Mouse (Mus musculus) hindbrain, embryonic 10.5 days (tissue): Measurements from ENCODE around the gene Nynrin. TPM values are rescaled to one million over a fixed set of nuclear protein-coding genes. Genes with fewer than 3 reads are reported as not detected.

ENCODE experiments used
- DNase-seq: peaks from one replicate; pipeline ENCODE4 v3.0.0-alpha.2; 2017; ENCODE audit warnings: low spot score
- H3K27ac ChIP-seq: fragments of 300-500 bp; sonication (generic); 2 replicates; pipeline ENCODE4 v1.5.1; 2016; ENCODE audit warnings: mild to moderate bottlenecking, moderate library complexity
- H3K27me3 ChIP-seq: fragments of 300-500 bp; sonication (generic); 2 replicates; pipeline ENCODE4 v1.6.1; 2016; ENCODE audit warnings: mild to moderate bottlenecking; ENCODE audit not compliant: poor library complexity, insufficient read depth, severe bottlenecking
- H3K36me3 ChIP-seq: fragments of 300-500 bp; sonication (generic); 2 replicates; pipeline ENCODE4 v1.6.1; 2016; ENCODE audit warnings: mild to moderate bottlenecking, moderate library complexity
- H3K4me1 ChIP-seq: fragments of 300-500 bp; sonication (generic); replicated peaks from 2 replicates; pipeline ENCODE4 v1.6.1; 2016; ENCODE audit warnings: mild to moderate bottlenecking
- H3K4me3 ChIP-seq: fragments of 300-500 bp; sonication (generic); 2 replicates; pipeline ENCODE4 v1.5.1; 2016; ENCODE audit warnings: mild to moderate bottlenecking, moderate library complexity
- H3K9me3 ChIP-seq: fragments of 300-500 bp; sonication (generic); 2 replicates; pipeline ENCODE4 v1.6.1; 2016; ENCODE audit warnings: mild to moderate bottlenecking, moderate library complexity
- WGBS: fragments of 180-500 bp; shearing (Covaris S2); methylation state at CpG from one replicate; pipeline ENCODE4 v1.1.7; 2016; 5-methylcytosine and 5-hydroxymethylcytosine counted together
- polyA plus RNA-seq: library from polyadenylated mRNA; unstranded; fragments of >200 nt; fragmentation: Nextera tagmentation; extraction: Ambion mirVana; gene quantifications from 2 replicates; pipeline ENCODE4 v1.2.1, GENCODE M21; 2016

The Nynrin gene
- polyA plus RNA-seq, 1 experiment from 2014 or later: 24.4 TPM

DNA sequence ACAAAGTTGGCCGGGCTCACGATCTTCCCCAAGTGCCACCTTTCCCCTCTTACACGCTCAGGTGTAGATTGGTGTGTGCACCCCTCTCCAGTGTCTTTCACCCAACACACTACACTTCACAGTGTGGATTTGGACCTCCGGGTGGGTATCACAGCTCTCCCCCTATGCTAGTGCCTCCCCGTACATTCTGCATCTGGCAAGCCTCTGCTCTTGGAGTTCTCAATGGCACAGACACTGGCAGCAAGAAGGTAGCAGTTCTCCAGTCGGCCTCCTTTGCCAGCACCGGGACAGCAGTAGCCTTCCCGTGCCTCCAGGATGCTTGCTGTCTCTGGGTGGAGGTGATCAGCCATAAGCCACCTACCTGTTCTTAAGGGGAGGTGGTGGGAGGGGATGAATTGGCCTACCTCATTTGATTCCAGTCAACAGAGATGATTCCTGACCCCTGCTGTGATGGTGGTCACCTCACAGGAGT is 19.5 kb downstream of the Nynrin start:
- 85% methylated on average over 8 of the region's 8 CpGs for WGBS
- Histone ChIP-seq H3K36me3 (peaks cover 51% of the 10 kb centered on the region), H3K4me3 (no peak overlapping the region), H3K27me3 (no peaks in the 10 kb centered on the region), H3K4me1 (peaks cover 23% of the 10 kb centered on the region), H3K9me3 (no peaks in the 10 kb centered on the region), H3K27ac (peak overlapping the region; percentile 74)
- no peak for DNase-seq

DNA sequence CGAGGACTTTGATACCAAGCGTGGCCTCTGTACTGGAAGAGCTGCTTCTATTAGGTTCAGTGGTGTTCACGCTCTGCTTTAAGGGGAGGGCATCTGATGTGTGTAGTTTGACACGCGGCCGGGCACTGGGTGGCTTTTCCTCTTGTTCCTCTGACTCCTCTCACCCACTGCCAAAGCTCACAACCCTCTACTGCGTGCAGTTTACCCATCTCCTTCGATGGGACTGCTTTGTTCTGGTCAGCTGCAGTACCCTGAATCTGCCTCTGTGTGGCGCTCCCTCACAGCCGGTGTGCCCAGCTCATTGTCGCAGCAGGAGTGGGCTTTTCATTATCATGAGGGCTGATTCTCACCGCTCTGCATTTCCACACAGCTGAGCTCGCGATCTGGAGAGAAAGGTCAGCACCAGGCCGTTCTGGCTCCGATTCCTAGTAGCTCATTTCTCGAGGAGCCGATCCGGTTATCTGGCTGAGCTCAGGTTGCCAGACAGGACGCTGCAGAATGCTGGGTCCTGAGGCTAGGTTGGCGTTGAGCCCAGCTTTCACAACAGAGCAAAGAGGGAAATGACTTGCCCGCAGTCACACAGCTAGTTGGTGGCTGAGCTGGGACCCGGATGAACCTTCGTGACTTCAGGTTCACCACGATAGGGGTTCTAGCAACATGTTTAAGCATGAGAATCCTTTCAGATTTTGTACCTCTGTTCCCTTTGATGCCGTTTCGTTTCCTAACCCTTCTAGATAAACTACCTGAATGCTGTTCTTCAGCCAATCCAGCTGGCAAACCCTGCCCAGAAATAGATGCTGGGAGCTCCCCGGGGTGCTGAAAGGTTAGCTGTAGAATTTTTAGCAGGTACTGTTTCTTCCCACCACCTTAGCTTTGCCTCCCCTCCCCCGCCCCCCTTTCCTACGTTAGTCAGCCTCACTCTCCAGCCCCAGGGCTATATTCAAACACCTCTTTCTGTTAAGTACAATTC is 20.2 kb downstream of the Nynrin start:
- peak; percentile 88 for DNase-seq
- H3K4me3 ChIP-seq: peak overlapping the region; percentile 41

DNA sequence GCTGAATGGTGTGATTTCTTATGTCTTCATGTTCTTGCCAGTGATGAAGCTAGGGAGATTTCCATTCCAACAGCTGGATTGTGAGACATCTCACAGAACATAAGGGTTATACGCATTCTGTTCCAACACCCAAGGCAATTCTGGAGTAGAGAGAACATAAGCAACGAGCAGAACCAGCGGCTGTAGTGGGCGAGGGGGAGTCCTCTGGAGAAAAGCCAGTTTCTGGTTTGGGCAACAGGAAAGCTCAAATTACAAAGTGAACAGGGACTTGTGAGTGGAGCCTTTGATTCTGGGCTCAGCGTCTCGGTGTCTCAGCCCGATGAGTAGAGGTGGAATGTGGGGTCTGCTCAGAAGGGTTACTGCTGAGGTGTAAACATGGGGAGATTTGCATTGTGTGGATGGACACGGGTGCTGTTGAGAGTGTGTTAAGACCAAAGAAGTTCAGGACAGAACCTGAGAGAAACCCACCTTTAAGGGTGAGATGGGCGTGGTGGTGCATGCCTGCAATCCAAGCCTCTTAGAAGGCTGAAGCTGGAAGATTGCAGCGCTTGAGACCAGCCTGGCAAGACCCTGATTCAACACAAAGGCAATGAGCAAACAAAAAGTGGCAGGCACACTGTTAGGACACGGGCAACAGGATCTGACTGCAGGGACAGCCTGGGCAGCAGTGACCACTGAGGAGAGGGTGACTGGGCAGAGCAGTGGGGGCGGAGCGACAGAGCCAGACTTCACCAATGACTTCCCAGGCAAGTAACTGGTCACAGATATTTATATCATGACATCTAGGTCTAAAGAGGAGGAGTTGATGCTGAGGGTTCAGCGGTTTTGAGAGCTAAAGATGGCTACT is 23.9 kb downstream of the Nynrin start:
- Histone ChIP-seq H3K27ac (peak overlapping the region; percentile 54; the same call in 1 of the 2 replicates), H3K4me1 (peaks cover 31% of the 10 kb centered on the region), H3K36me3 (peaks cover 7% of the 10 kb centered on the region), H3K4me3 (0 out of 2 replicates have a peak overlapping the region, but pooled peaks have one; percentile 16), H3K9me3 (no peaks in the 10 kb centered on the region), H3K27me3 (0 out of 2 replicates have a peak, but pooled peaks cover 3% of the 10 kb centered on the region)
- WGBS: 34% methylated on average over 14 of the region's 14 CpGs
- DNase-seq: no peak

More for the DNA sequence above, 20.2 kb downstream of the Nynrin start:
- H3K4me1 ChIP-seq: peaks cover 24% of the 10 kb centered on the region
- no peaks in the 10 kb centered on the region for H3K27me3 ChIP-seq
- no peaks in the 10 kb centered on the region for H3K9me3 ChIP-seq
- 15% methylated on average over 30 of the region's 30 CpGs for WGBS
- H3K27ac ChIP-seq: peak overlapping the region; percentile 74
- peaks cover 44% of the 10 kb centered on the region for H3K36me3 ChIP-seq

DNA sequence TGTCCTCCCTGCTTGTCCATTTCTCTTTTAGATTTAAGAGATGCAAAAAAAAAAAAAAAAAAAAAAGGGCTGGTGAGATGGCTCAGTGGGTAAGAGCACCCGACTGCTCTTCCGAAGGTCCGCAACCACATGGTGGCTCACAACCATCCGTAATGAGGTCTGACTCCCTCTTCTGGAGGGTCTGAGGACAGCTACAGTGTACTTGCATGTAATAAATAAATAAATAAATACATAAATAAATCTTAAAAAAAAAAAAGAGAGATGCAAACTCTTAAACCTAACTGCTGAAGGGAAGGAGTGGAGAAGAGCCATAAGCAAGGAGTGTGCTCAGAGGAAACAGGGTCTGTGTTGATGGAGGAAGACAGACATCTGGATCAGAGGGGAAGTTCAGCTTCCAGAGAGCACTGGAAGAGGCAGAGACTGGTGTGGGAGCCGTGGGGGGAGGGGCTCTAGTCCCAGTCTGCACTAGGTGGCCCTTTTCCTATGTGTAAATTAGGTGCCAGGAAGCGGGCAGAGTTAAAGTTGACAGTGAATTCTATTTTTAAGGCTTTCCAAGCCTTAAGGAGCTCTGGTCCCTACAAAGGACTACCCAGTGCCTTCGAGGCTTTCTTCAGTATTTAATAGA is 24.6 kb downstream of the Nynrin start:
- 29% methylated on average over 7 of the region's 7 CpGs for WGBS

DNA sequence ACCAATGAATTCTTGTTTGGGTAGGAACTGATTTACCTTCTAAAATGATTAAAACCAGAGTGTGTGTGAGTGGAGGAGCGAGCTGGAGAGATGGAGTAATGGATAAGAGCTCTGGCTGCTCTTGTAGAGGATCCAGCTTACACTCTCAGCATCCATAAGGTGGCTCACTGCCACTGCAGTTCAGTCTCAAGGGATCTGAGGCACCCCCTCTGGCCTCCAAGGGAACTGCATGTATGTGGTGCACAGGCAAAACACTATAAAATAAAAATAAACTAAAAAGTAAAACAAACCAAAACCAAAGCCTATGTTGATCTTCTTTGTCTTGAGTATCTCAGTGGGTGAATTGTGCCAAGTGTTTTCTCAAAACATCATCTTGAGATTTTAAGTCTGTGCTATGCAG is 25.8 kb downstream of the Nynrin start:
- peaks cover 36% of the 10 kb centered on the region for H3K4me1 ChIP-seq
- no peaks in the 10 kb centered on the region for H3K9me3 ChIP-seq
- peak; percentile 52 for DNase-seq
- H3K4me3 ChIP-seq: no peak overlapping the region
- H3K36me3 ChIP-seq: no peaks in the 10 kb centered on the region
- 49% methylated on average over 1 of the region's 1 CpGs for WGBS
- no peak overlapping the region for H3K27ac ChIP-seq
- peaks cover 3% of the 10 kb centered on the region; the same call in 1 of the 2 replicates for H3K27me3 ChIP-seq

More for the DNA sequence above, 24.6 kb downstream of the Nynrin start:
- Histone ChIP-seq H3K4me1 (peaks cover 35% of the 10 kb centered on the region), H3K36me3 (no peaks in the 10 kb centered on the region), H3K27me3 (peaks cover 3% of the 10 kb centered on the region; the same call in 1 of the 2 replicates), H3K27ac (no peak overlapping the region), H3K4me3 (no peak overlapping the region), H3K9me3 (no peaks in the 10 kb centered on the region)
- no peak for DNase-seq

DNA sequence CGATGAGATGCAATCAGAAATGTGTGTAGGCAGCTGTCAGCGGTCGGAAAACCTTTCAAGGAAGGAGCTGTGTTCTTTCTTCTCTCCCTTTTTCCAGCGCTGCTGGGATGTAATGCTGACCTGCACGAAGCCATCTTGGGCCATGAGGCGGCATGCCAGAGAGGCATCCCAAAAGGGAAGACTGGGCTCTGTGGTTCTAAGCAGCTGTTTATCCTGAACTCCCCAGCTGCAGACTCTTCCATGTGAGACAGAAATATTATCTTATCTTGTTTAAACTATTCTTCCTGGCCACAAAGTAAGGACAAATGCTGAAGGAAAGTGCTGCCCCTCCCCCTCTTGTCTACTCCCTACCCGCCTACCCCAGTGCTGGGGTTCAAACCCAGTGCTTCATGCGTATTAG is 27.2 kb downstream of the Nynrin start:
- no peak for DNase-seq
- H3K4me1 ChIP-seq: peaks cover 48% of the 10 kb centered on the region
- H3K27ac ChIP-seq: no peak overlapping the region
- H3K27me3 ChIP-seq: peaks cover 3% of the 10 kb centered on the region; the same call in 1 of the 2 replicates
- no peak overlapping the region for H3K4me3 ChIP-seq
- 87% methylated on average over 8 of the region's 8 CpGs for WGBS
- no peaks in the 10 kb centered on the region for H3K36me3 ChIP-seq
- H3K9me3 ChIP-seq: no peaks in the 10 kb centered on the region

DNA sequence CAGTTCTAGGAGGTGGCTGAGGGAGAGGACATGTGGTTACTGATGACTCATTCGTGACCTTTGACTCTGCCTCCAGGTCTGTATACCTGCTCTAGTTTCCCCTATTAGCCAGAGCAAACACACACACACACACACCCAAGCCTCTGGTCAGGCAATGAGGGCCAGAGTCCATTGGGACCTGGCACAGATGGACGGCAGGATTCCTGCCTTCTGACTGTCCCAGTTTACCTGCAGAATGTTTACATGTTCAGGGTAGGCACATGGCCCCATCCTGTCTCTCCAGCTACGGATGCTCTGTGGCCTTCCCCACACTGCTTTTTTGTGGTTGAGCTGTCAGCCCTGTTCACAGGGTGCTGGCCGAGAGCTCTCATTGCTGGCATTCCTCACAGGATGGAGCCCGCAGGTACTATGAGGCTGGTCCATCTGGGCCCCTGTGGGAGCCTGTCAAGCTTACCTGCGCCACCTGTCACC is 28.4 kb downstream of the Nynrin start:
- H3K4me3 ChIP-seq: no peak overlapping the region
- H3K27me3 ChIP-seq: peaks cover 3% of the 10 kb centered on the region; the same call in 1 of the 2 replicates
- DNase-seq: no peak
- WGBS: 58% methylated on average over 6 of the region's 6 CpGs
- no peaks in the 10 kb centered on the region for H3K9me3 ChIP-seq
- H3K4me1 ChIP-seq: peaks cover 60% of the 10 kb centered on the region
- peaks cover 11% of the 10 kb centered on the region for H3K36me3 ChIP-seq
- no peak overlapping the region for H3K27ac ChIP-seq

DNA sequence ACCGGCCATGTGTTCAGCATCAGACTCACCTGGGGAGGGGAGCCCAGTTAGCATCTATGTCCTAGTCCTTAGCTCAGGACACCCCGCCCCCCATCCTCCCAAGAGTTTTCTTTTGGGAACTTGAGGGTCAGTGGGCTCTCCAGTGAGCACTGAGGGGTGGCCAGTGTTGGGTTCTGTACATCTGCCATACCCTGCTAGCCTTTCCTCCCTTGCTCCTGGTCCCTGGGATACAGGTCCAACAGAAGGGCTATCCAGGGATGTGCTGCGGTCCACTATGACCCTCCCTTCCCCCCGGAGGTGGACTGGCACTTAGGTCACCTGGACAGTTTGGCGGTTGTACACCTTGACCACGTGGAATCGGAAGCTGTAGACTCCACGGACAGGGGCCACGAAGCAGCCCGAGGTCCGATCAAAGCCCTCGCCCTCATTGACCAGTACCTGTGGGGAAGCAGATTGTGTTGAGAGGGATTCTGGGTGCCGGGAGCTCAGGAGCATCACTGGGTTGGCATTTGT is 29.4 kb downstream of the Nynrin start:
- peaks cover 55% of the 10 kb centered on the region for H3K4me1 ChIP-seq
- WGBS: 91% methylated on average over 13 of the region's 13 CpGs
- no peak for DNase-seq

DNA sequence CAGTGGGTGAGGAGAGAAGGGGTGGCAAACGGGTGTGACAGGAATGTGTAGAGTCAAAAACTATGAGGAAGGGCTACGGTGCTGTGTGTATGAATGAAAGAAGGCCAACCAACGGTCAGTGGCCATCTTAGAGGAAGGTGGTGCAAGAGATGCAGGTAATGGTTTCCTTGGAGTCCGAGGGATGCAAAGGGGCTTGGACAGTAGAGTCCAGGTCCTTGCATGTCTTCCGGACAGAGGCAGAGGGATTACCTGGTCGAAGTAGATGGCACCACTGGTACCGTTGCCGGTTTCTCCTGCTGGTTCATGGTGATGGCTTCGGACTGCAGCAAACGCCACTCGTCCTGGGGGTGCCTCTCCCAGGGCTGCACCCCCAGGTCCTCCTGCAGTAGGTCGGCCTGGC is 29.9 kb downstream of the Nynrin start:
- Histone ChIP-seq H3K27ac (peak overlapping the region; percentile 97), H3K4me3 (no peak overlapping the region), H3K9me3 (no peaks in the 10 kb centered on the region), H3K4me1 (peaks cover 51% of the 10 kb centered on the region), H3K27me3 (peaks cover 3% of the 10 kb centered on the region; the same call in 1 of the 2 replicates), H3K36me3 (peaks cover 25% of the 10 kb centered on the region)
- DNase-seq: no peak
- 89% methylated on average over 12 of the region's 12 CpGs for WGBS

More for the DNA sequence above, 29.4 kb downstream of the Nynrin start:
- Histone ChIP-seq H3K27ac (no peak overlapping the region), H3K27me3 (peaks cover 3% of the 10 kb centered on the region; the same call in 1 of the 2 replicates), H3K9me3 (no peaks in the 10 kb centered on the region), H3K36me3 (peaks cover 21% of the 10 kb centered on the region), H3K4me3 (no peak overlapping the region)

DNA sequence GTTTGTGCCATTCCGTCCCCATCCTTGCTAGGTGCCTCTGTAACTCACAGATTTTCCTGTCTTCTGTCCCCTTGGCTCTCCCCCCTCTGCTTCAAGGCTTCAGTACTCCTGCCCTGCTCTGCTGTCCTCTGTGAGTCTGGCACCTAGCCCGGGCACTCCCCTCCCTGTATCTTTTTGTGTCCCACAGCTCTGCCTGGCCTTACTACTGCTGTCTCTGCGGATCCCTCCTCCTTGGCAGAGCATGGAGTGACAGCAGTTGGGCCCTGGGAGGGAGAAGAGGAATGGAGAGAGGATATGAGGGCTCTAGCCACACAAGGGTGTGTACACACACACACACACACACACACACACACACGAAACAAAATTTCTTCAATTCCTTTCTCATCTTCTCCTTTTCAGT is 30.4 kb downstream of the Nynrin start, which contains the start of gene Cbln3:
TSS of gene Cbln3 (minus strand) at position 227 of the 400 bp plus-strand sequence.
- Histone ChIP-seq H3K4me3 (peak within 1 kb of the TSS; percentile 93), H3K27me3 (peaks cover 3% of the 10 kb centered on the region; the same call in 1 of the 2 replicates), H3K9me3 (no peaks in the 10 kb centered on the region), H3K36me3 (peaks cover 30% of the 10 kb centered on the region), H3K27ac (peak within 1 kb of the TSS; percentile 97), H3K4me1 (peaks cover 50% of the 10 kb centered on the region)
- no peak for DNase-seq
- 32% methylated on average over 4 of the region's 4 CpGs for WGBS

DNA sequence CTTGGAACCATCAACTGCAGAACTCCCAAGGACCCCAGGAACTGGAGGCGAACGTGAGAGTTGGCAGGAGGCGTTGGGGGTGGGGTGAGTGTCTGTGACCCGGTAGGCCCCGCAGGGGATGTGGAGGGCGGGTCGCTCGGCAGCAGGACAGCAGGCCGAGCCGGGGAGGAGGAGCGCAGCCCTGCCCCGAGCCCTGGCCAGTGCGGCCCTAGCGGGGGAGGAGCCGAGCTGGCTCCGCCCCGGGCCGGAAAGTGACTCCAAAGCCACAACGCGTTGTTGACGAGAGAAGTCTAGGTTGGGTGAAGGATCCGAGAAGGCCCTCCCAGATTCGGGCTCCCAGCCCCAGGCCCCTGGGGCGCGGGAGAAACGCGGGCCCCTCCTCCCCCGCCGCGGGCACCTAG is 30.9 kb downstream of the Nynrin start, which contains the start of gene Khnyn:
TSS of gene Khnyn (plus strand) at position 235 of the 401 bp plus-strand sequence.
- WGBS: under 1% methylated on average over 30 of the region's 30 CpGs
- Histone ChIP-seq H3K27ac (peak within 1 kb of the TSS; percentile 97), H3K4me3 (peak within 1 kb of the TSS; percentile 93), H3K4me1 (peaks cover 50% of the 10 kb centered on the region), H3K36me3 (peaks cover 36% of the 10 kb centered on the region), H3K9me3 (no peaks in the 10 kb centered on the region), H3K27me3 (peaks cover 3% of the 10 kb centered on the region; the same call in 1 of the 2 replicates)
- DNase-seq: peak; percentile 91
